Mouse (Mus musculus): Measurements from ENCODE around the gene Dvl1.

Dvl1 gene

DNA sequence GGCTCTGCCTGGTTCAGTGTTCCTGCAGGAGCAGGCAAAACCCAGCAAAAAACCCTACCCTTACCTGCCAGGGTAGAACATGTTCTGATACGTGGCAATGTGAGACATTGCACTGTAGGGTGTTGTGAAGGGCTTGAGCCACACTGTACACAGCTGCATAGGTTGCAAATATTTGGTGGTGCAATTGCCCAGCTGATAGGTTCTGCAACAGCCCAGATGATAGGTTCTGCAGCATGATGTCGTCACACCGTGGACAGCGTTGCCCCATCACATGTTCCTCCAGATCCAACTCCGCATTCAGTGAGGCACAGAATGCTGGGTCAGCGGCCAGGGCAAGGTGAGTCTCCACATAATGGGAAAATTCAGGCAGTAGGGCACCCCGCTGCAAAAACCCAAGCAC, 14.6 kb downstream of the Dvl1 start:
- in situ Hi-C loops (cut with MboI; ENCODE audit: low pct_unique_long_range_greater_than_20kb in 1 of 2, low sequenced_read_pairs in 2 of 2, unreplicated experiment in 1 of 2): no loop called here

- in situ Hi-C loops (cut with MboI; ENCODE audit: low pct_unique_long_range_greater_than_20kb in 1 of 2, low sequenced_read_pairs in 2 of 2, unreplicated experiment in 1 of 2): no loop called here
Measured at GRCm38 (mm10) chr4:155863001-155863400, 15.8 kb downstream of the Dvl1 start, which contains the start of gene Tas1r3. Gene Tas1r3, minus strand, starts transcription at chr4:155863362.

- in situ Hi-C loops (cut with MboI; ENCODE audit: low pct_unique_long_range_greater_than_20kb in 1 of 2, low sequenced_read_pairs in 2 of 2, unreplicated experiment in 1 of 2): no loop called here
Measured at GRCm38 (mm10) chr4:155868614-155869298, 21.6 kb downstream of the Dvl1 start.

DNA sequence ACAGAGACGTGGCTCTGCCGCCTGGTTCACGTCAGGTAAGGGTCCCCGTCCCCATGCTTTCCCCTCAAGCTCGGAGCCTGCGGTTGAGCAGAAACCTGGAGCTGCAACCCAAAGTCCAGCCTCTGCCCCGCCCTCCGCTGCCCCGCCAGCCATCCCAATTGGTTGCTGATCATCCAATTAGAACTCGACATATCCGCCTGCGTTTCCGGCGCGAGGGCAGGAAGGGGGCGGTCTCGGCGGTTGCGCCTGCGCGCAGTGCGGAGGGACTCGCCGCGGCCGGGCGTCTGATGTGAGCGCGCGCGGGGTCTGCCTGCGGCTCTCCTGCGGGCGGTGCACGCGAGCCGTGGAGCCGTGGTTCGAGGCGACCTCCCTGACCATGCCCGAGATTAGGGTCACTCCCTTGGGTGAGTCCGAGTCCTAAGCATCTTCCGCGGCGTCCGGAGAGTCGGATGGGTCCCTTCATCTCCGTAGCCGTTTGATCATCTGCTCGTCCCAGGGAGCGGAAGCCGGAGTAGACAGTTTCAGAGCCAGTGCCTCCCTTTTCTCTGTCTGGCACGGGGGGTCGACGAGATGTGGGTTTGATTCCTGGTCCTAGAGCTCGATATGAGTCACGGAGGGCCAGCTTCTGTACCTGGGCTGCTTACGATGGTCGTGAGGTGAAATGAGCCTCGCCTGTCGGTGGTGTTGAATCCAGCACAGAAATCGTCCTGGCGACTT, 22.3 kb downstream of the Dvl1 start, which contains the start of the genes Cptp and Ints11:
Gene Cptp, minus strand, starts transcription at position 124 of the 717 bp plus-strand sequence.
Gene Ints11, plus strand, starts transcription at position 230 of the 717 bp plus-strand sequence.
- in situ Hi-C loops (cut with MboI; ENCODE audit: low pct_unique_long_range_greater_than_20kb in 1 of 2, low sequenced_read_pairs in 2 of 2, unreplicated experiment in 1 of 2): no loop called here

DNA sequence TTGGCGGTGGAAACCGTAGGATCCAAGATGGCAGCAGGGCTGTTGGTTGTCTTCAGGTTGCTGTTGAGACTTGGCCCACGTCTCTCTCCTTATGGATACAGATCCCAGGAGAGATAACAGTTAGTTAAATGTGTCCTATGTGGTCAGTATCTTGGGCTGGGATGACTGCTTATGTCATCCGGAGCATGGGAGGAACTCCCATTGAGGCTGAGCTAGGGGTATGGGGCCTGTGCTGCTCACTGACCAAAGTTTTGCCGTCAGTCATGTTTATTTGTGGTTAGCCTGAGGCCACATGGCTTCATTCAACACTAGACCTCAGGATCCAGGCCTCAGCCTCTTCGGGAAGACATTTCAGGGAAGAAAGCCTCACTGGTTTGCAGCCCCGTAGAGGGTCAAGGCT, 24.2 kb downstream of the Dvl1 start:
- in situ Hi-C loops (cut with MboI; ENCODE audit: low pct_unique_long_range_greater_than_20kb in 1 of 2, low sequenced_read_pairs in 2 of 2, unreplicated experiment in 1 of 2): no loop called here

- in situ Hi-C loops (cut with MboI; ENCODE audit: low pct_unique_long_range_greater_than_20kb in 1 of 2, low sequenced_read_pairs in 2 of 2, unreplicated experiment in 1 of 2): no loop called here
Measured at GRCm38 (mm10) chr4:155883587-155883986, 36.4 kb downstream of the Dvl1 start.

GRCm38 (mm10) chr4:155886330-155886729, 39.1 kb downstream of the Dvl1 start:
- in situ Hi-C loops (cut with MboI; ENCODE audit: low pct_unique_long_range_greater_than_20kb in 1 of 2, low sequenced_read_pairs in 2 of 2, unreplicated experiment in 1 of 2): no loop called here

DNA sequence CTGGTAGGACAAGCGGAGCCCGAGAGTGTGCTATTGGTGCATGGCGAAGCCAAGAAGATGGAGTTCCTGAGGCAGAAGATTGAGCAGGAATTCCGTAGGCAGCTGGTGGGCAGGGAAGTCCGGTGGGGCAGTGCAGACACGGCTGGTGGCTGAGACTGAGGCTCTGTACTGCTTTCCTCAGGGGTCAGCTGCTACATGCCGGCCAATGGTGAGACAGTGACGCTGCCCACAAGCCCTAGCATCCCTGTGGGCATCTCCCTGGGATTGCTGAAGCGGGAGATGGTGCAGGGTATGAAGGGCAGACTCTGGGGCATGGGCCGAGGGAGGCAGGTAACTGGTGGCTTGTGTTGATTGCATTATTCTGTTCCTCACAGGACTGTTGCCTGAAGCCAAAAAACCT, 40.5 kb downstream of the Dvl1 start:
- in situ Hi-C loops (cut with MboI; ENCODE audit: low pct_unique_long_range_greater_than_20kb in 1 of 2, low sequenced_read_pairs in 2 of 2, unreplicated experiment in 1 of 2): no loop called here

DNA sequence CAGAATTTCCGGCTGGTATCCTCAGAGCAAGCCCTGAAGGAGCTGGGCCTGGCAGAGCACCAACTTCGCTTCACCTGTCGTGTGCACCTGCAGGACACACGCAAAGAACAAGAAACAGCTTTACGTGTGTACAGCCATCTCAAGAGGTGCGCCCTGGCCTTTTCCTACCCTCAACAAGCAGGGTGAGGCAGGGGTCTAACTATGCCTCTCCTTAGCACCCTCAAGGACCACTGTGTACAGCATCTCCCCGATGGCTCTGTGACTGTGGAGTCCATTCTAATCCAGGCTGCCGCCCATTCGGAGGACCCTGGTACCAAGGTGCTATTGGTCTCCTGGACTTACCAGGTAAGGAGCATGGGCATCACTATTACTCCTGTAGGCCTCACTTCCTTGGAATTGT, 41.0 kb downstream of the Dvl1 start:
- in situ Hi-C loops (cut with MboI; ENCODE audit: low pct_unique_long_range_greater_than_20kb in 1 of 2, low sequenced_read_pairs in 2 of 2, unreplicated experiment in 1 of 2): no loop called here

DNA sequence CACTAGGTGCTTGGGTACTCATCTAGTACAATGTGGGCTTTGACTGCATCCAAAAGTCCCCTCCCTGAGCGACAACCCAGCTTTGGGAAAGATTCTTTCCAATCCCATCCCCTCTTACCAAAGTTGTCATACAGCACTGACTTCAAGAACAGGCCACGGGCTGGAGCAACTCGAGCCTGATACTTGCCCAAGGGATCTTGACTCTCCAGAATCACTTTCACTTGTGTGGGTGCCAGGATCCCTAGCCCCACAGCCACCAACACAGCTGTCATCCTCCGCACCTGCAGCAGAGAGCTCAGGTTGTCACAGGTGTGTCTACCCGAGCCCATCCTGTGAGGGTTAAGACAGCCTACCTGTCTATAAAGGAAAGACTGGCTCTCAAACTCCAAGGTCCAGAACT, 42.1 kb downstream of the Dvl1 start:
- in situ Hi-C loops (cut with MboI; ENCODE audit: low pct_unique_long_range_greater_than_20kb in 1 of 2, low sequenced_read_pairs in 2 of 2, unreplicated experiment in 1 of 2): no loop called here

DNA sequence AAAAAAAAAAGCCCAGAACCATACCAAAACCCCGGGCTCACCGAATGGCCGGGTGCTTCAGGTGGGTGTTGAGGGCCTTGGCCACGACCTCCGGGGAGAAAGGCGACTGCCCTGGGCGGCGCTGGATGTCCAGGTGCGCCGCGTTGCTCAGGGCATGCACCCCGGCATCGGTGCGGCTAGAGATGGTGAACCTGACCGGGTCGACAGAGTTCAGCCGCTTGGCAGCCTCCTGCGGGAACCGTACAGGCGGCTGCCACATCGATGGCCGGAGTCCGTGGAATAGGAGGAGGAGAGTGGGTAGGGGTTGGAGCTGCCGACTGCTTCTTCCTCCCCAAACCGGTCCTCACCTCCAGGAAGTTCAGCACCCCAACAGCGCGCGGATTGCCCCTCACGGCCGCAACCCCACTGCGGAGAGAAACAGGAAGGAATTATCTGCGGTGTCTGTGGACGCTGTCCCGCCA, 43.8 kb downstream of the Dvl1 start:
- in situ Hi-C loops (cut with MboI; ENCODE audit: low pct_unique_long_range_greater_than_20kb in 1 of 2, low sequenced_read_pairs in 2 of 2, unreplicated experiment in 1 of 2): no loop called here

- in situ Hi-C loops (cut with MboI; ENCODE audit: low pct_unique_long_range_greater_than_20kb in 1 of 2, low sequenced_read_pairs in 2 of 2, unreplicated experiment in 1 of 2): no loop called here
Measured at GRCm38 (mm10) chr4:155891551-155892001, 44.4 kb downstream of the Dvl1 start, which contains the start of the genes Pusl1 and Acap3. Gene Pusl1, minus strand, starts transcription at chr4:155891781. Gene Acap3, plus strand, starts transcription at chr4:155891822.

DNA sequence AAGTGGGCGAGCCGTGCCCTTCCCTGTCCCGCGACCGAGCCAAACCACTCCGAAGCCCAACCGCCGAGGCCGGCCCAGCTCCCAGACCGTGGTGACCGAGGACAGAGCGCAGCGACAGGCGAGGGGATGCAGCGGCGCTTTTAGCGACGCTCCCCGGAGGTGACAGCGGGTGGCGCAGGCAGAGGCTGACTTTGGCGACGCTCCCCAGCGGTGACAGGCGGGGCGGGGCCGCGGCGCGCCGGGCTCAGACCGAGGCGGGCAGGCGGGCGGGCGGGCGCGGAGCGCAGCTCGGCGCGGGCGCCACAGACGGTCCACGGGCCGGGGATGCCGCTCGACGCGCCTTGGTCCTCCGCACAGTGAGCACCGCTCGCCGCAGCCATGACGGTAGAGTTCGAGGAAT, 44.8 kb downstream of the Dvl1 start:
- in situ Hi-C loops (cut with MboI; ENCODE audit: low pct_unique_long_range_greater_than_20kb in 1 of 2, low sequenced_read_pairs in 2 of 2, unreplicated experiment in 1 of 2): no loop called here

DNA sequence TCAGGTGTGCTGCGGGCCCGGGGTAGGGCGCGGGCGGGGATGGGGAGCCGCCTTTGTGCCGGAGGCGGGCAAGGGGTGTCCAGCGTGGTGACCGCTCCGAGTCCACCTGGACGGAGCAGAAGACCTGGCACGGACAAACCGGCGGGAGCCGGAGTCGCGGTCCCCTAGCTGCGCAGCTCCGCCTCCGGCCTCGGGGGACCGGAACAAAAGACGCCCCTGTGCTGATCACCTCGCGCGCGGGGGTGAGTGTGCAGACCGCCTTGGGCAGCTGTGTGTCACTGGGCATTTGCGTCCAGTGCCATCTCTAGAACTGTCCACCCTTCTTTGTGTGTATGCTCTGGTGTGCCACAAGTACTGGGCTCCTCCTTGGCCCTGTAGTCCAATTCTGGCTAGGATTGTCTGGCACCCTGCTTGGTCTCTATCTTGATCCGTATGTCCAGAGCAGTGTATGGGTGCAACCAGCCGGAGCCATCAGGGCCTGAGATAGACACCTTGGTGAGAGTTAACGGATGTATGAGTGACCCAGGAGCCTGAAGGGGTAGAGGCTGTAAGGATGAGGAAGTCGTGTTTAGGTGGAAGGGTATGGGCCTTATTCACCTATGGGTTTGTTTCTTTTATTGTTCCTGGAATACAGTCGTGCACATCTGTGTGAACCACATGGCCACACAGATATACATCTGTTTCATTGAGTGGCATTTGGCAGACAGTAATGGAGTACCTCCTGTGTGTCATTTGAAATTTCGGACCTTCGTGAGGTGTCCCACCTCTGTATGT, 45.4 kb downstream of the Dvl1 start:
- in situ Hi-C loops (cut with MboI; ENCODE audit: low pct_unique_long_range_greater_than_20kb in 1 of 2, low sequenced_read_pairs in 2 of 2, unreplicated experiment in 1 of 2): no loop called here

- in situ Hi-C loops (cut with MboI; ENCODE audit: low pct_unique_long_range_greater_than_20kb in 1 of 2, low sequenced_read_pairs in 2 of 2, unreplicated experiment in 1 of 2): no loop called here
Measured at GRCm38 (mm10) chr4:155893212-155893690, 46.0 kb downstream of the Dvl1 start.

GRCm38 (mm10) chr4:155894311-155894881, 47.2 kb downstream of the Dvl1 start:
- in situ Hi-C loops (cut with MboI; ENCODE audit: low pct_unique_long_range_greater_than_20kb in 1 of 2, low sequenced_read_pairs in 2 of 2, unreplicated experiment in 1 of 2): no loop called here

DNA sequence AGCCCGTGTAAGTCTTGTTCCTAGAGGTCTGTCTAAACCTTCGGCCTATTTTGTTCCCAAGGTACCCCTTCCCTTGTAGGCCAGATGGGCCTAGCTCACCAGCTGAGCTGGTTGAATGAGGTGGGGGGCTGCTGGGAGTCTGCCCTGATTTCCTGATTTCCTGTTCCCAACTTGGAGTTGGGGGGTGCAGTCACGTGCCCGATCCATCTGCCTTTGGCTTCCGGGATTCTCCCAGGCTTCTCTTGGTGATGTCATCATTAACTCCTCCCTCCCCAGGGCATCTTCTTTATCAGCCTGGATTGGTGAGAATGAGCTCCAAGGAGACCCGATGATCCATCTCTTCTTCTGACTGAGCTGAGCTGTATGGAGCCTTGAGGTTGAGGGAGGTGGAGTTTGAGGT, 48.0 kb downstream of the Dvl1 start:
- in situ Hi-C loops (cut with MboI; ENCODE audit: low pct_unique_long_range_greater_than_20kb in 1 of 2, low sequenced_read_pairs in 2 of 2, unreplicated experiment in 1 of 2): no loop called here

- in situ Hi-C loops (cut with MboI; ENCODE audit: low pct_unique_long_range_greater_than_20kb in 1 of 2, low sequenced_read_pairs in 2 of 2, unreplicated experiment in 1 of 2): no loop called here
Measured at GRCm38 (mm10) chr4:155895826-155896225, 48.6 kb downstream of the Dvl1 start.

All from mouse embryonic stem cell (cell line).